Mouse (Mus musculus): ENCODE measurements around the gene Tmppe.

Gene Tmppe

DNA sequence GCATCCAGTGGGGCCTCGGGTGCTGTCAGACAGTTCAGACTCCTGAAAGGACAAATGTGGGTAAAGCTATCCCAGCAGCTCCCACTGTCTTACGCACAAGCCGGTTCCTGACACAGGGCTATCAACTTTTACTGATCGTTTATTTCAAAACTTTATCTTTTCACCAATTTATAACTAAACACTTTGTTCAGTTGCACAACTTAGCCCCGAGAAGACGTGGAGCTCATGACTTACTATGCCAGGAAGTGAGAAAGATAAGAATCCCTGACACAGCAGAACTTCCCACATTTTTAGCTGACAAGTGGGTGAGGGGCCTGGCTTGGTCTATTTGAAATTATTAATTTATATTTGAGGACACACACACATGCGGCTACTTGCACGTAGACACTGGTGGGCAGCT lies 6.2 kb upstream of the Tmppe start:
- DNase-seq (ENCODE audit: low read depth, low spot score), result no peak

DNA sequence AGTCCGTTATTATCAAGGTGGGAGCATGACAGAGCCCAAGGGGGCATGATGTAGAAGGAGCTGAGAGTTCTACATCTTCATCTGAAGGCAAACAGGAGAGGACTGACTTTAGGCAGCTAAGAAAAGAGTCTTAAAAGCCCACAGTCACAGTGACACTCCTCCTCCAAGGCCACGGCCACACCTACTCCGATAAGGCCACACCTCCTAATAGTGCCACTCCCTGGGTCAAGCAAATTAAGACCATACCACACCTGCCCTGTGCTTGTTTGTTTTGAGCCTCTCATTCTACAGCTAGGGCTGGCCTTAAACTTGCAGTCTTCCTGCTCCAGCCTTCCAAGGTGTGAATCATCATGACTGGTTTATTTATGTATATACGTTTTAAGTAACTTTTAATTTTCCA lies 5.6 kb upstream of the Tmppe start:
- DNase-seq (ENCODE audit: low read depth, low spot score), result peak; percentile 88

DNA sequence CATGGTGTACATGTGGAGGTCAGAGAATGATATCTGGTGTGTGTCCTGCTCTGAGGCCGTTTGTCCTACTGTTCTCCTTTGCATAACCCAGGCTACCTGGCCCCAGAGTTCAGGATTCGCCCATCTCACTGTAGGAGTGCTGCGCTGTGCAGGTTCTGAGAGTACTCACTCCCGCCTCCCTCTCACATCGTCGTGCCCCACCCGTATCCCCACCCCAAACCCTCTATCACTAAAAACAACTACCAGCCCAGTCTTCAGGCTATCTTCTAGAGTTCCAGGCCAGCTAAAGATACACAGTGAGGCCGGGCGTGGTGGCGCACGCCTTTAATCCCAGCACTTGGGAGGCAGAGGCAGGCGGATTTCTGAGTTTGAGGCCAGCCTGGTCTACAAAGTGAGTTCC lies 1.2 kb upstream of the Tmppe start:
- DNase-seq (ENCODE audit: low read depth, low spot score), result peak; percentile 62

DNA sequence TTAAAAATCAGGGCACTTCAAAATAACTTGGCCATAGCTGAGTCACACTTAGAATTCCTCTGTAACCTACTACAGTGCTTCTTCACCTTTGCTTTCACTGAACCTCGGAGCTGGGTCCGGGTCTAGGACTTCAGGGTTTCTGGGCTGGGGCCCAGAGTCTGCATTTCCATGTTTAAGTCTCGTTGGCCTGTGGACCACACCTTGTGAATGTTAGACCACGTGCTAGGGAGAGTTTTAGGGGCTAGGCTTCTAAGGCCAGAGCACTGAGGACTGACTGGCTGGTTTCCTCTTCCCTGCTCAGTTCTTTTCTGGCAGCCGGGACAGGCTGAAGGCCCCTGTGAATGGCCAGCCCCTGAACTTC lies 337 bp upstream of the Tmppe start:
- no peak for DNase-seq (ENCODE audit: low read depth, low spot score)

DNA sequence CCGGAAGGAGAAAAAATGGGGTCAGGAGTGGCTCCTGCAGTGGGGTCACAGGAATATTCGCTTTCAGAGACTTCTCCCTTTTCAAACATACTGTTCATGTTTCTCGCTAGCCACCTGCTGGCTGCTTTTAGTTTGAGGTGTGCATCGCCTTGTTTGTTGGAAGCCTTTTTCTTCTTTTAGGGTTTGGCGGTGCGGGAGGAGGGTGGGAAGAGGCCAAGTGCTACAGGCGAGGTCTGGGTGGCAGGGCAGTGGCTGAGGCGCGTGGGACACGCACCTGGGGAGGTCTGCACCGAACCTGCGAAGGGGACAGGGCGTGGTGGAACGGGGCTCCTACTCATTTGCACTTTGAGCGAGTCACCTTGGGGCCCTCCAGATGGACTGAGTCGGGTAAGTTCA lies 778 bp downstream of the Tmppe start:
- DNase-seq (ENCODE audit: low read depth, low spot score), result peak; percentile 90

DNA sequence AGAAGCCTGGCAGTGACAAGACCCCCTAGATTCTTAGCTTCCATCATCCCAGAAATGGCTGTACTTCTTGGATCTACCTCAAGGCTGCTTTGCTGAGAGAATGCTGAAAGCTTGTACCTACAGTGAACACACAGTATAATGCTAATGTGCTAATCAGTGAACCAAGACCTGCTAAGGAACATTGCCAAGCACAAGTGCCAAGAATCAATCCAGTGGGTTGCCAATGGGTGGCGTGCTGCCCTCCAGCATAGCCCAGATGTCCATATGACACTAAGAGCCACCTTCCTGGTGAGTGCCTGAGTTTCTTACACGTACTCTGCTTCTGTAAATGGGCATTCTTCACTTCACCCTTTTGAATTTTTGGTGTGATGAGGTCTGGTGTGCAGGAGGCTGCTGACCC lies 6.8 kb downstream of the Tmppe start:
- DNase-seq (ENCODE audit: low read depth, low spot score), result no peak

DNA sequence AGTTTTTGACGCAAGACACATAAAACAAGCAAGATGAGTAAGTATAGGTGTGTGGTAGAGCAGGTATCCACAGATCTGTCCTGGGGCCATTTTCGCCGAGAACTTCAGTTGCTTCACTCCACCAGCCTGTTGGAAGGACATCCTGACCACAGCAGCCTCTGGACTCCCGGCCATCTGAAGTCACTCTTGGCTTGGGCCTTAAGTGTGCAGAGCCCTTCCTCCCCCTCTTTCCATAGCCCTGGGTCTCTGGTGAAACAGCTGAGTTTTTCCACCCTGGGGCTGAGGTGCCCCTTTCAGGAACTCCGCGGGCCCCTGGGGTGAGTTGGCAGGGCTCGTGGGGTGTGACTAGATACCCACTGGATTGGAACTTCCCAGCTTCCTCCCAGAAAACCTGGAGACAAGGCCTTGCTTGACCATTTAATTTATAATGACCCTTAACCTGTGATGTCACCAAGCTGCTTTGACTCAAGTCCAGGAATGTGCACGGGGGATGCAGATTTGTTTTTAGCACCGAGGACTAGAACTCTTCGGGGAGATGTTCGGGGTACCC lies 9.5 kb downstream of the Tmppe start:
- no peak for DNase-seq (ENCODE audit: low read depth, low spot score)

DNA sequence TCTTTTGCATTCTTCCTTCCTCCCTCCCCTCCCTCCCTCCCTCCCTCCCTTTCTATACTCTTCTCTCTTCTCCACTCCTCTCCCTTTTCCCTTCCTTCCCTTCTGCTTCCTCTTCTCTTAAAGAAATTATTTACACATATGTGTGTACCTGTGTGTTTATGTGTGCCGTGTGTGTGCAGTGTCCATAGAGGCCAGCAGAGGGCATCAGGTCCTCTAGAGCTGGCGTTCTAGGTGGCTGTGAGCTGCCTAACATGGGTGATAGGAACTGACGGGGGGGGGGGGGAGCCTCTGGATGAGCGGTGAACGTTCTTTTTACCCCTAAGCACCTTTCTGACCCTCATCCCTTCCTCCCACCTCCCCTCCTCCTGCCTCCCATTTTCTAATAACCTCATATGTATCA lies 10.4 kb downstream of the Tmppe start:
- peak; percentile 55 for DNase-seq (ENCODE audit: low read depth, low spot score)

DNA sequence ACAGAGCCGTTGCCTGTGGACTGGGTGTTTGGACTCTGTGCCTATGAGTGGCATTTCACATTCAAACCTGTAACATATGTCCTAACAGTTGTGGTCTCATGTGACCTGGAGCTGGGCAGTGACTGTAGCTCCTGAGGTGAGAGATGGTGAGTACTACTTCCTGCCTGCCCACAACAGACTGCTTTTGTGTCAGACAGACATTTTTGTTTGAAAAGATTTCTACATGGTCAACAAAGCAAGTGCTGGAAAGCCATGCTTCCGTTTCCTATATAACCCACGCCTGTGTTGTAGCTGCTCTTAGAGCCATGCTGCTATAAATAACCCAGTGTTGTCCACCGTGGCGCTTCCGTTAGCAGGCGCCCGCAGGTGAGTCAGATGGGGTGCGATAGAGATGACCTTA lies 11.5 kb downstream of the Tmppe start:
- no peak for DNase-seq (ENCODE audit: low read depth, low spot score)

DNA sequence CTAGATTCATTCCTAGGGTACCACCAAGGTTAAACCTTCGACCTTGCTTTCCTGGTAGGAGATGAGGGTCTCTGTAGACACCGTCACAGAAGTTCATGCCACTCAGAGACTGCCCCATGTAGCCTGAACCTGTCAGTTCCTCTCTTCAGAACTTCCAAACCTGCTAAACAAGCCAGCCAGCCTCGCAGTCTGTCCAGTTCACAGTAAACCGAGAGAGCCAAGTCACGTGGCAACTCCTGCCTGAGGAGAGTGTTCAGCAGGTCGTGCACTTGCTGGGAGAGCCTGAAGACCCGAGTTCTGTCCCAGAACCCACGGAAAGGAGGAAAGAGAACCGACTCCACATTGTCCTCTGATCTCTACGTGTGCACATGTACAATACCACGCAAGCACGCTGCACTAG lies 13.0 kb downstream of the Tmppe start:
- DNase-seq (ENCODE audit: low read depth, low spot score), result no peak

DNA sequence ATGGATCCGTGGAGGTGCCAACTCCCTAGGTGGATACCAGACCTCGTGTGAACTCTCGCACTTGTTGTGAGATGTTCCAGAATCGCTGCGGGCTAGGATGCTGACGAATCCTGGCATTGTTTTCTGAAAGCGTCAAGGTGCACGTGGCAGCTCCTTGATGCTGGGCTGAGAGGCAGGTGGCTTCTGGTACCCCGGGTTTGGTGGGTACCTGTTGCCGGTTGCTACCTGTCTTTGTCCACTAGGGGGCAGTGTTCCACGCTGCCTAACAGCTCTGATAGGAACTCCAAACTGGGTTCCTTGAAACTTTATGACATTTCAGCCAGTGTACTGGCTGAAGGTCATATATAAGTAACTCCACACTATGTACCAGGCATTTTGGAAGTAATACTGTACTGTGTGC lies 14.8 kb downstream of the Tmppe start:
- DNase-seq (ENCODE audit: low read depth, low spot score), result peak; percentile 54

DNA sequence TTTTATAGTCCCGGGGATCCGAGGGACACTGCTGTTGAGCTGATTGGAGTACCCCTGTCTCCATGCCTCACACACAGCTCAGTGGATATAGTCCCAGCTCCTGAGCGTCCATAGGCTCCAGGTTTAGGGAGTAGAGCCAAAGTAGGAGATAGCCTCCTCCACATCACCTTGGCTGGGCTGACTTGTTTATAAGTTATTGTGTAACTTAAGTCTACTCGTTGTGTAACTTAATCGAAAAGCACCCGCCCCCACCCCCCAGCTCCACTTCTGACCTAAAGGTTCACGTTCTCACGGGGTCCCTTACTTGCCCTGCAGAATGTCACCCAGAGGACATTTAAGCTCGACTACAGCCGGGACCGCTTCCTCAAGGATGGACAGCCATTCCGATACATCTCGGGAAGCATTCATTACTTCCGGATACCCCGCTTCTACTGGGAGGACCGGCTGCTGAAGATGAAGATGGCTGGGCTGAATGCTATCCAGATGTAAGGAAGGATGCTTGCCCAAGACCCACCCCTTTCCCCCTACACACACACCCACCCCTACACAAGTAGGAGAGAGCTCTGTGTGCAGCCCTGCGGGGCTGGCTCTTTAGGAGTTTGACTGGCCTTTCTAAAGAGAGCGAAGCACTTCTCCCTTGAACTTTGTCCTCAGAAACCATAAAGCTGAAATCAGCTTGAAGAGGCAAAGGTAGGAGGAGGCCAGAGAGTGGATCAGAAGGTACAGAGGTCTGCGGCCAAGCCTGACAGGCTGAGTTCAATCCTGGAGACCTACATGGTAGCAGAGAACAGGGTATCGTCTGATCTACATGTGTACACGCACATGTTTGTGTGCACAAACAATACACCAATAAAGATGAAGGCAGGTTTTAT lies 16.0 kb downstream of the Tmppe start:
- DNase-seq (ENCODE audit: low read depth, low spot score), result no peak

DNA sequence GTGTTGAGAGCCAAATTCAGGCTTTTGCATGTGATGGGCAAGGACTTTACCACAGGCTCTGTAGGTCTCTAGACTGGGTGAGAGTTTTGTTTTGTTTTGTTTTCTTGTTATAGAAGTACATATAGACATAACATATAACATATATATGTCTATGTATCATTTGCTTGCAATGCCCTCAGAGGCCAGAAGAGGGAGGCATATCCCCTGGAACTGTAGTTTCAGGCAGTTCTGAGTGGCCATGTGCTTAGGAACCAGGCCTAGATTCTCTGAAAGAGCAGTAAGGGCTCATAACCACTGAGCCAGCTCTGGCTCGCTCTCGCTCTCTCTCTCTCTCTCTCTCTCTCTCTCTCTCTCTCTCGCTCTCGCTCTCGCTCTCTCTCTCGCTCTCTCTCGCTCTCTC lies 17.3 kb downstream of the Tmppe start:
- DNase-seq (ENCODE audit: low read depth, low spot score), result peak; percentile 81

DNA sequence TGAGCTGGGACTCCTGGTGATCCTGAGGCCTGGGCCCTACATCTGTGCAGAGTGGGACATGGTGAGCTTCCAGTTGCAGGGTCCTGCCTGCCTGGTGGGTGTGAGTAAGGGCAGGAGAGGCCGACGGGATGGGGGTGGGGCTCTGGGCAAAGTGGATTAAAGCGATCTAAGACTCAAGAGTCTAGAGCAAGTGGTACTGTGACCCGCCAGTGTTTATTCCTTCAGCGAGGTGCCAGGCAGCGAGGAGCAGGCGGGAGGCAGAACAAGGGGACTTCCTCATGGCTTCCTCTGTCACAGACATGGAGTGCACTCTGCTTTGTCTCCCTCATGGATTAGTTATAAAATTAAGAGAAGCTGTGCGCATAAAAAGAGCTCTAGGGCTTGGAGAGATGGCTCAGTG lies 19.5 kb downstream of the Tmppe start:
- DNase-seq (ENCODE audit: low read depth, low spot score), result peak; percentile 53

DNA sequence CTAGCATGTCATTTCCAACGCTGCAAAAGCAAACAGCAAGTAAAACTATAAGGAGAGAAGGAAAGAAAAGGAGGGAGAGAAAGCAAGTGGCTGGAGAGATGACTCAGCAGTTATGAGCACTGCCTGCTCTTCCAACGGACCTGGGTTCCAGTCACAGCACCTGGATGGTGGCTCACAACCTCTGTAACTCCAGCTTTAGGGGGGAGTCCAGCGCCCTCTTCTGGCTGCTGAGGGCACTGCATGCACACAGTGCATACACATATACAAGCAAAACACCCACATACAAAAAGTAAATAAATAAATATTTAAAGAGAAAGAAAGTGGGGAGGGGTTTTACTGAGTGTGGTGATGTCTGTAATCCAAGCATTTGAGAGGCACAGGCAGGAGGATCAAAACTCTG lies 20.1 kb downstream of the Tmppe start:
- DNase-seq (ENCODE audit: low read depth, low spot score), result peak; percentile 50

DNA sequence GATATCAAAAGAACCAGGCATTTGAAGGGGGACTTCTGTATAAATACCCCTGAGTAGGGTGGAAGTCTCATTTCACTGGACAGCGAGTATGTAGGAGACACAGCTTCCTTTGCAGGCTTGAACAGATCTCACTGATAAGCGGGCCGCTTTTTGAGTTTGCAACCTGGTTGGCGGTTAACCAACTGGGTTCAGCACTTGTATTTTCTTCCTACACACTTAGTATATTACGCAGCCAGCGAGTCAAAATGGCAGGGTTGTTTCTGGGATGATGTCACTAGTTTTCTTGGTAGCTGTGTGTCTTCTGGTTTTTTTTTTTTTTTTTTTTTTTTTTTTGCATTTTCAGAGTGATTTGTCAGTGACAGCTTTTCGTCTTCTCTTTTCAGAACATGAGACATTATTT lies 20.9 kb downstream of the Tmppe start:
- DNase-seq (ENCODE audit: low read depth, low spot score), result no peak

DNA sequence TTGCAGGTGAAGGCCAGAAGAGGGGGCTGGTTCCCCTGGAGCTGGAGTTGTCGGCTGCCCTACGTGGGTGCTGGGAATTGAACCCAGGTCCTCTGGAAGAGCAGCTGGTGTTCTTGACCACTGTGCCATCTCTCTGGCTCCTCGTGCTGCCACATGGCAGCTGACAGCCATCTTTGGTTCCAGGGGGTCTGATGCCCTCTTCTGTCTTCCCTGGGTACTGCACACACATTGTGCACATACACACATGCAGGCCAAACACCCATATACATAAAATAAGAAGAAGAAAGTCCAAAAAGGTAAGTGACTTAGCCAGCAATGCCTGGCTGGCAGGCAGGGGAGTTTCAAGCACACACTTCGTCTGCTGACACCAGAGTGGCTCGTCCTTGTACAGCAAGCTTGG lies 24.7 kb downstream of the Tmppe start:
- DNase-seq (ENCODE audit: low read depth, low spot score), result peak; percentile 63

DNA sequence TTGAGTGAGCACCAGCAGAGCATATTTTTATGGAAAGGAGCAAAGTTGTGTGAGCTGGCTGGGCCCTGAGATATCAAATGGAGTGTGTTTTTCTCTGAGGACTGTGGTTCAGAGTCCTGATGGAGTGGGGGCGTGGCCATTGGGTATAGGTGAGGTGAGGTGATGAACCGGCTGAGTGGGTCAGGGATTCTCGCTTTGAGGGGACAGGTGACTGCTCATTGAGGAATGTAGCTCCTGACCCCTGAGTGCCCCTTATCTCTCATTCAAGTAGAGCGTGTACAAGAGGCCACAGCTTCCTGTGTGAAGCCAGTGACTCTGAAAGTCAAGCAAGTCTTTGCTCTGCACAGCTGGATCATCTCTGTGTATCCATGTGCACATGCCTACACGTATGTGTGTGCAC lies 25.3 kb downstream of the Tmppe start:
- DNase-seq (ENCODE audit: low read depth, low spot score), result no peak

DNA sequence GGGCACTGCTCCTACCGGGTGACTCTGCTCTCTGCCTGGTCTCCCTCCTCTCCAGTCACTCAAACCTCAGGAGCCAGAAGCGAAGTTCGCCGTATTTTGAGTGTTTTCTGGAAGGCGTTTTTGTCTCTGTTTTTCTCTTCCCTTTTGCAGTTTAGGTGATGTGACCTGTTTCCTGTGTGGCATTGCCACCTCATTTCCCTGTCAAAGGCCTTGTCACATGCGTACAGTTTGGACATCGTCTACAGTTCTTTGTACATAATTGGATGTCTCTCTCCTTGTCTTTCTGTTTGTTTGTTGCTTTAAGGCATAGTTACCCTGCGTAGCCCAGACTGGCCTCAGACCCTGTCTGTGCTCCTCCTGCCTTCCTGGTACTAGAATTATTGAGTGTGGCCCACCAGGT lies 26.5 kb downstream of the Tmppe start:
- DNase-seq (ENCODE audit: low read depth, low spot score), result no peak

DNA sequence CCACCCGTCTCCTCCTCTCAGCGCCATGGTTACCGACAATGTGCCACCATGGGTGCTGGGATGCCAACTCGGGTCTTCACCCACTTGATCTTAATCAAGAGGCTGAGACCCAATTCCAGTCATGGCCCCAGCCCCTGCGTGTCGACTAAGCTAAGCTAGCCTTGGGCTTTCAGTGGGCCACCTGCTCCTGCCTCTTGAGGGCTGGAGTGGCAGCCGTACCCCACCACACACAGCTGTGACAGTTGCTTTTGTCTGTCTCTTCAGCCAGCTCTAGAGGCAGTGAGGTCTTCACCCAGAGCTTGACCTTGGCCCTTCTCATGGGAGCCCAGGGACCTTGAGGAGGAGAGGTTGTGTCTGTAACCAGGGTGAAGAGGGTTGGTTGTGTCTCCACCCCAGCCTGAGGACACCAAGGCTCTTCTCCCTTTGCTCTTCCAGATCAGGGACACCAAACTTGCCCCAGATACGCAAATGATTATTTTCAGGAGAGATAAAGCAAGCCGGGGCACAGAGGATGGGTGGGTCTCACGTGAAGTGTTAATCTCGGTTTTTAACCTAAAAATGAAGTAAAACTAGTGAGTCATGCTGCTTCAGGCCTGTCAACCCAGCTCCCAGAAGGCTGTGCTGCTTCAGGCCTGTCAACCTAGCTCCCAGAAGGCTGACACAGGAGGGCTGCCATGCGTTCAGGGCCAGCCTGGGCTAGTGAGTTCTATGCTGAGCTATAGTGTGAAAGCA lies 27.4 kb downstream of the Tmppe start:
- no peak for DNase-seq (ENCODE audit: low read depth, low spot score)

DNA sequence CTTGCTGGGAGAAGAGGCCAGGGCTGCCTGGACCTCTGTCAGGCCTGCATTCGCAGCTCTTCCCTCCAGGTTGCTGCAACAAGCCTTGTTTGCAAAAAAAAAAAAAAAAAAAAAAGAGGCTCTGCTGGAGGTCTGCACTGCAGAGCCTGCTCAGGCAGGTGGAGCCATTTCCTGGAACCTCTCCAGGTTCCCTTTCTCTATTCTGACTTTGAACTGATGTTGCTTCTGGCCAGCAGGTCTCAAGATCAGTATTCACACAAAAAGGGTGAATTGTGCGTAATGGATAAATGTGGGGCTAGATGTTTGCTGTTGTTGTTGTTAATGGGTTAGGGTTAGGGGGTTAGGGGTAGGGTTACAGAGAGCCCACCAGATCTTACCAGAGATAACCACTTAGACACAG lies 34.8 kb downstream of the Tmppe start:
- peak; percentile 37 for DNase-seq (ENCODE audit: low read depth, low spot score)

DNA sequence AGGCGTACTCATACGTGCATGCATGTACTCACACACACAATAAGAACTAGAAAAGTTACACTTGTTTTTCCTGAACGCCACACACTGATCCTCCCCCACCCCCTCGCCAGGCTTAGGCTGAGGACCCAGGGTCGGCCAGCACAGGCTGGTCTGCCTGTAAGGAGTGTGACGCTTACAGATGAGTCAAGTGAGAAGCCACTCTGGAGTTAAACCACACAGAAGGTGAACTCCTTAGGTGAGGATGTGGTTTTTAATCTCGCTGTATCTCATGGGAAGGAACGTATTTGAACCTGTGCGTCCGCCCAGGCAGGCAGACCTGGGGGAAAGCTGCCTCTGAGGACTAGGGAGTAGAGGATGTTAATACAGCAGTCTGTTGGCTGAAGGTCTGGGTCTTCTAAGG lies 39.6 kb downstream of the Tmppe start:
- DNase-seq (ENCODE audit: low read depth, low spot score), result no peak

DNA sequence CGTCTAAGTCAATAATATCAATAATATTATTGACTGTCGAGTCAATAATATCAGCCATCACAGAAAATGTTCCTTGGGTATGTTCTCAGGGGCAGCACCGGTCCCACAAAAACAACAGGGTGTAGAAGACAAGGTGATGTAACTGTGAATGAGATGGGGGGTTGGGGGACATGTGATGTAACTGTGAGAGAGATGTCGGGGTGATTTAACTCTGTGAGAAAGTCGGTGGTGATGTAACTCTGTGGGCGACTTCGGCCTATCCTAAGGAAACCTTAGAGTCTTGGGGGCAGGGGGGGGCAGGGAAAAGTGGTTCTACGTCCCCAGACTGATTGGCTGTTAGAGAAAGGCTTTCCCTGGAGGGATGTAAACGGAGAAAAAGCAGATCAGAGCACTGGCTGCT lies 41.3 kb downstream of the Tmppe start:
- no peak for DNase-seq (ENCODE audit: low read depth, low spot score)

All from R1 (cell line).